Mouse (Mus musculus) liver, embryonic 14.5 days (tissue): ENCODE results near the gene Emc10. TPM values are rescaled to one million over a fixed set of nuclear protein-coding genes. Genes with fewer than 3 reads are reported as not detected.
A peak's percentile ranks its signal among the peaks of the same experiment; 100 is the strongest.

Experiments
- ATAC-seq: fragments of 200-750 bp; cut with Nextera tagmentation; 2 replicates; pipeline ENCODE4 v1.8.0; 2017; ENCODE audit warnings: moderate number of reproducible peaks, mild to moderate bottlenecking, moderate library complexity; ENCODE audit not compliant: insufficient read depth
- DNase-seq, 3 experiments: peaks; one replicate each; pipeline ENCODE4 v3.0.0-alpha.2; 2012 to 2013; ENCODE audit warnings: low read depth in 3 of 3, low spot score in 3 of 3
- H3K27ac ChIP-seq: fragments of 300-500 bp; sonication (generic); 2 replicates; pipeline ENCODE4 v1.5.1; 2014; ENCODE audit warnings: moderate library complexity, mild to moderate bottlenecking, control low read depth, inconsistent platforms
- H3K27me3 ChIP-seq: fragments of 300-500 bp; sonication (generic); 2 replicates; pipeline ENCODE4 v1.6.1; 2014; ENCODE audit warnings: mild to moderate bottlenecking, low read length, moderate library complexity; ENCODE audit not compliant: control insufficient read depth, insufficient read depth
- H3K36me3 ChIP-seq: fragments of 300-500 bp; sonication (generic); replicated peaks from 2 replicates; pipeline ENCODE4 v1.6.1; 2014; ENCODE audit warnings: low read depth; ENCODE audit not compliant: control insufficient read depth, insufficient read depth
- H3K4me1 ChIP-seq, 2 experiments: fragments of 200-500 bp in 1 of 2; fragments of 300-500 bp in 1 of 2; sonication (generic) in 1 of 2; replicated peaks; 2 replicates each; pipeline ENCODE4 v1.6.1; 2012 to 2014; ENCODE audit warnings: antibody characterized with exemption in 1 of 2, inconsistent platforms in 1 of 2, low read length in 1 of 2; ENCODE audit not compliant: control insufficient read depth in 2 of 2, insufficient read depth in 2 of 2
- H3K4me2 ChIP-seq: fragments of 300-500 bp; sonication (generic); 2 replicates; pipeline ENCODE4 v1.6.1; 2014; ENCODE audit warnings: low read depth, mild to moderate bottlenecking, control low read depth, moderate library complexity
- H3K4me3 ChIP-seq, 2 experiments: fragments of 200-500 bp in 1 of 2; fragments of 300-500 bp in 1 of 2; sonication (generic) in 1 of 2; 2 replicates each; pipeline ENCODE4 v1.5.1; 2012 to 2014; ENCODE audit warnings: low read depth in 2 of 2, low read length in 2 of 2, mild to moderate bottlenecking in 2 of 2, control low read depth in 1 of 2, inconsistent platforms in 1 of 2, moderate library complexity in 1 of 2; ENCODE audit not compliant: insufficient read depth in 1 of 2
- H3K9ac ChIP-seq: fragments of 300-500 bp; sonication (generic); replicated peaks from 2 replicates; pipeline ENCODE4 v1.6.1; 2014; ENCODE audit warnings: mild to moderate bottlenecking, control low read depth, moderate library complexity
- H3K9me3 ChIP-seq: fragments of 300-500 bp; sonication (generic); 2 replicates; pipeline ENCODE4 v1.6.1; 2016; ENCODE audit warnings: low read length, mixed read lengths; ENCODE audit not compliant: control insufficient read depth
- CTCF ChIP-seq: IDR thresholded peaks from 2 replicates; pipeline ENCODE4 v1.5.1; 2016; ENCODE audit warnings: antibody characterized with exemption, low read depth, control low read depth
- EP300 ChIP-seq: IDR thresholded peaks from 2 replicates; pipeline ENCODE4 v1.6.1; 2016; ENCODE audit warnings: antibody characterized with exemption, low read depth
- WGBS: fragments of 180-500 bp; shearing (Covaris S2); extraction: QIAGEN DNeasy Blood & Tissue Kit; methylation state at CpG from one replicate; pipeline ENCODE4 v1.1.7; 2014; ENCODE audit not compliant: insufficient replicate concordance; 5-methylcytosine and 5-hydroxymethylcytosine counted together
- polyA plus RNA-seq, 2 experiments: library from polyadenylated mRNA; depleted of rRNA in 1 of 2; stranded (reverse) in 1 of 2; unstranded in 1 of 2; fragments of >200 nt; fragmentation: Nextera tagmentation in 1 of 2; extraction: Ambion mirVana in 1 of 2; gene quantifications; 2 replicates each; pipeline versions ENCODE4 v1.2.1 to v1.2.3; 2012 to 2014

Gene Emc10
- polyA plus RNA-seq, 2 experiments: 41.7 to 46.7 TPM

DNA sequence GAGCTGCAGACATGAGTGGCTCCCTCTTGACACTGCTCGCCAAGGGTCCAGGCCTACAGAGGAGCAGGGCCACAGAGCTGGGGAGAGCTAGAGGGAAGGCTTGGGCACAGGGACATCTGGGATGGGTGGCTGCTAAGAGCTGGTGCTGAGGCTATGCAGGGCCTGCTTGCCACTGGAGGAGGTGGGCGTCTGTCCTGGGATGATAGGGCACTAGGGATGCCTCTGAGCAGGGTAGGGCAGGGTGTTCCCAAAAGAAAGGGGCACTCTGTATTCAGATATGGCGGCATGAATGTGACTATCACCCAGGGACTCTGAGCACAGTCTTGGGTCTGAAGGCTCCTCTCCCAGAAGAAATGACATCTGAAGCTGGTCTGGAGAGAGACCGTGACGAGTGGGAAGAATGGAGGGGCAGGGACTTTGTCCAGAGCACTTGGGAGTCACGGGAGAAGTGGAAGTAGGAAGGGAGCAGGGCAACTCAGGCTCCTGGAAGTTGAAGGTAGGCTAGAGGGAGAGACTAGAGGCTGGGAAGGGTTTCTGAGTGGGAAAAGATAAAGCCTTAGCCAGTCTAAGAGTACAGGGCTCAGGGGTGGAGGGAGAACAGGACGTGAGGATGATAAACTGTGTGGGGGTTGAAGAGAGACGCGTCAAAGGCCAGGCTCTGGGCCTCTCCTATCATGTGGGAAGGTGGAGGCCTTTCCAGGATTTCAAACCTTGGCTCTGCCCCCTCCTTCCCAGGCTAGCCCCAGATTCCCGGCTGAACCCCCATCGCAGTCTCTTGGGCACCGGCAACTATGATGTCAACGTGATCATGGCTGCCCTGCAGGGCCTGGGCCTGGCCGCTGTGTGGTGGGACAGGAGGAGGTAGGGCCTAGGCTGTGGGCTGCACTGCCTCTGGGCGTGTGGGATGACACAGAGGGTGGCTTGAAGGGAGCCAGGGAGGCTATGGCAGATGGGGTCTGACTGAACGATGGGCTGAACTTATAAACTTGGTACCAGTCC is 26.4 kb downstream of the Emc10 start:
- TF ChIP-seq EP300 (0 out of 2 replicates have a peak, but pooled peaks have one; percentile 24), CTCF (no peak)
- peaks cover 33 to 54% of the 10 kb centered on the region in 2 experiments for H3K4me1 ChIP-seq
- peak overlapping the region; percentile 90 for H3K4me2 ChIP-seq
- peaks cover 7% of the 10 kb centered on the region for H3K27me3 ChIP-seq
- no peaks in the 10 kb centered on the region for H3K9me3 ChIP-seq
- peak overlapping the region; percentile 97 for H3K27ac ChIP-seq
- peaks cover 16% of the 10 kb centered on the region for H3K36me3 ChIP-seq
- ATAC-seq: peak; percentile 61
- DNase-seq: peak in 2 of 3 experiments; percentile 88 to 89
- 55% methylated on average over 16 of the region's 16 CpGs for WGBS
- H3K4me3 ChIP-seq: peak overlapping the region; percentile 76 to 98
- H3K9ac ChIP-seq: peak overlapping the region; percentile 94

DNA sequence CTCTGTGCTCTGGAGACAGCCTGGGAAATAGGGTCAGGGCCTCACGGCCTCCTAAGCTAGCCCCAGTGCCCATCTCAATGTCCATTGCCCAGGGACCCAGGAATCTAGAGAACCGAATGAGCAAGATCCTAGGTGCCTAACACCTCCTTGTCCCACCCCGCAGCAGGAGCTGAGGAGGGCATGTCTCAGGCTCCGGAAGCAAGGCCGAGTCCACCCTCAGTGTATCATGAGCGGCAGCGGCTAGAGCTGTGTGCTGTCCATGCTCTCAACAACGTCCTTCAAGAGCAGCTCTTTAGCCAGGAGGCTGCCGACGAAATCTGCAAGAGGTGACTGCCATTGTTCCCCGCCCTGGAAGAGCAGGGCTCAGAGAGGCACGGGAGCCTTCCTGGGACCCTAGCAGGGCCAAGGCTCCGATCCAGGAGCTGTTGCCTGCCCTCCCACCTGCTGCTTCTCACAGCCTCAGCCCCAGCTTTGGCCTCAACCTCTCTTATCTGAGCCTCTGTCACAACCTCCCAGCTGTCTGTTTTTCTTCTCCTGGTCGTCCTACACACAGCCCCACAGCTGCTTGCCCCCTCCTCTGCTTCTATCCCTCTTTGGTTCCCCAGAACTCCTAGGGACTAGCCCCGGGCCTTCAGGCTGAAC is 27.6 kb downstream of the Emc10 start:
- Histone ChIP-seq H3K27ac (peak overlapping the region; percentile 97), H3K27me3 (peaks cover 4% of the 10 kb centered on the region), H3K9me3 (no peaks in the 10 kb centered on the region), H3K4me1 (peaks cover 44 to 63% of the 10 kb centered on the region in 2 experiments), H3K4me2 (peak overlapping the region; percentile 90), H3K4me3 (peak overlapping the region; percentile 76 to 98), H3K36me3 (peaks cover 16% of the 10 kb centered on the region), H3K9ac (peak overlapping the region; percentile 94)
- ATAC-seq: peak; percentile 14; the same call in 1 of the 2 replicates
- no peak for TF ChIP-seq CTCF
- no peak for TF ChIP-seq EP300
- WGBS: 45% methylated on average over 15 of the region's 15 CpGs
- DNase-seq: peak in 2 of 3 experiments; percentile 53 to 57

DNA sequence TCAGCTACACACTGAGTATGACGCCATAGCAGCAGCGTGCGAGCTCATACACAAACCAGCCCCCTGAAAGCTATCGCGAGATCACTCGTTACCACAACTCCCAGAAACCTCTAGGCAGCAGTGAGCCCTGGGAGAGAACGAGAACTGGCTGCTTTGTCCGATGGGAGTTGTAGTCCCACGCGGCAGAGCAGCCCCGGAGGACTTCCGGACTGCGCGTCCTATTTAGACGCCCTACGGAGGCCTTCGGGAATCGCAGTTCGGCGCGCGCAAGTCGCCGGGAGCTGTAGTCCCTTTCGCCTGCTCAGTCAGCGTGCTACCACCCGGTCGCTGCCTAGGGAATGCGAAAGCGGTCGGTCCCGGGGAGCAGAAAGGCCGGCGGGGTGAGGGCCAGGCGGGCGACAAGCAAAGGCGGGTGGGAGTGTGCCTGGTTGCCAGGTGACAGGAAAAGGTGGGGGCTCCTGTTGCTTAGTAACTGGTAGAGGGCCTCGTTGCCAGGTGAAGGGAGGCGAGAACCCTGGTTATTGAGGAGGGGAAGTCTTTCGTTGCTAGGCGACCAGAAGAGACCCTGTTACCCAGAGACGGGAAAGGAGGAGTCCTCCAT is 28.4 kb downstream of the Emc10 start, which contains the start of gene Josd2:
TSS of gene Josd2 (plus strand) at position 170 of the 601 bp plus-strand sequence.
- H3K9me3 ChIP-seq: no peaks in the 10 kb centered on the region
- H3K4me3 ChIP-seq: peak within 1 kb of the TSS; percentile 76 to 98
- peak; percentile 64 for TF ChIP-seq EP300
- TF ChIP-seq CTCF: no peak
- H3K4me2 ChIP-seq: peak within 1 kb of the TSS; percentile 90
- WGBS: under 1% methylated on average over 42 of the region's 42 CpGs
- H3K4me1 ChIP-seq: peaks cover 39 to 56% of the 10 kb centered on the region in 2 experiments
- DNase-seq: peak; percentile 98 to 99 (median 99)
- peaks cover 16% of the 10 kb centered on the region for H3K36me3 ChIP-seq
- peak; percentile 85 for ATAC-seq
- H3K9ac ChIP-seq: peak within 1 kb of the TSS; percentile 94
- H3K27me3 ChIP-seq: peaks cover 12% of the 10 kb centered on the region
- H3K27ac ChIP-seq: peak within 1 kb of the TSS; percentile 97

DNA sequence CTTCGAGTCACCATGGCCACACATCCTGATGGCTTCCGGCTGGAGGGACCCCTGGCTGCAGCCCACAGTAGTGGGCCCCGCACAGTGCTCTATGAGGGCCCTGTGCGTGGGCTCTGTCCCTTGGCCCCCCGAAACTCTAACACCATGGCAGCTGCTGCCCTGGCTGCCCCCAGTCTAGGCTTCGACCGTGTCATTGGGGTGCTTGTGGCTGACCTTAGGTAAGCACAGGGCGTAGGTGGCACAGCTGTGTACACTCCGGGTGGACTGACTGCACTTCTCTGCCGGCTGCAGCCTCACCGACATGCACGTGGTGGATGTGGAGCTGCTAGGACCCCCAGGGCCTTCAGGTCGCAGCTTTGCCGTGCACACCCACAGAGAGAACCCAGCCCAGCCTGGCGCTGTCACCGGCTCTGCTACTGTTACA is 29.4 kb downstream of the Emc10 start:
- H3K27me3 ChIP-seq: peaks cover 22% of the 10 kb centered on the region

More for the DNA sequence above, 29.4 kb downstream of the Emc10 start:
- Histone ChIP-seq H3K36me3 (peaks cover 16% of the 10 kb centered on the region), H3K4me3 (no peak overlapping the region), H3K4me1 (peaks cover 31 to 48% of the 10 kb centered on the region in 2 experiments), H3K9ac (no peak overlapping the region), H3K27ac (no peak overlapping the region), H3K9me3 (no peaks in the 10 kb centered on the region), H3K4me2 (peak overlapping the region; percentile 90; the same call in 1 of the 2 replicates)
- TF ChIP-seq CTCF: 0 out of 2 replicates have a peak, but pooled peaks have one; percentile 5
- TF ChIP-seq EP300: no peak
- no peak for ATAC-seq
- DNase-seq: no peak
- WGBS: 78% methylated on average over 16 of the region's 16 CpGs
